Mouse (Mus musculus): ENCODE measurements around the gene Stk39. TPM values are rescaled to one million over a fixed set of nuclear protein-coding genes. Genes with fewer than 3 reads are reported as not detected.

Stk39 gene
- polyA plus RNA-seq, 1 experiment from 2014 or later, result 77.2 TPM

DNA sequence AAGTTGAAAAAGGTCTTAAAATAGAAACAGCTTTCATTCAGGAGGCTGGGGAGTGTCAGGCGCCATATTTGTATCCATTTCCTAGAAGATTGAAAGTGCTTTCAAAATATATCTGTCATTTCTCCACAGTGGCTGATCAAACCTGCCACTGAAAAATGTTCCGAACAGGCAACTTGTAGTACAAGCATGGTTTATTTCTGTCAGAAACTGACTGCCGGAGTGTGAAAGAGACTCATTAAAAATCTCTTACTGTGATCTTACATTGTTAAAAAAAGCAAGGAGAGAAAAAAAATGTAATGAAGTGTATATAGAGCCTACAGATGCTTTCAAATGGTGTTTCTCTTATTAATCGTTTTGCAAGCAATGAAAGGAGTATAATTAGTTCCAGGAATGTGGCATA, 165.5 kb downstream of the Stk39 start:
- Histone ChIP-seq H3K4me3 (no peak overlapping the region), H3K27ac (ENCODE audit: poor library complexity, severe bottlenecking) (no peak overlapping the region), H3K36me3 (peaks cover 57% of the 10 kb centered on the region), H3K4me2 (no peak overlapping the region), H3K27me3 (replicated peaks) (no peaks in the 10 kb centered on the region), H3K9ac (no peak overlapping the region), H3K4me1 (replicated peaks) (peaks cover 7% of the 10 kb centered on the region), H3K9me3 (replicated peaks) (no peaks in the 10 kb centered on the region)
- no peak for ATAC-seq (ENCODE audit: insufficient number of reproducible peaks, low FRiP score)
- WGBS, result 73% methylated on average over 4 of the region's 4 CpGs

DNA sequence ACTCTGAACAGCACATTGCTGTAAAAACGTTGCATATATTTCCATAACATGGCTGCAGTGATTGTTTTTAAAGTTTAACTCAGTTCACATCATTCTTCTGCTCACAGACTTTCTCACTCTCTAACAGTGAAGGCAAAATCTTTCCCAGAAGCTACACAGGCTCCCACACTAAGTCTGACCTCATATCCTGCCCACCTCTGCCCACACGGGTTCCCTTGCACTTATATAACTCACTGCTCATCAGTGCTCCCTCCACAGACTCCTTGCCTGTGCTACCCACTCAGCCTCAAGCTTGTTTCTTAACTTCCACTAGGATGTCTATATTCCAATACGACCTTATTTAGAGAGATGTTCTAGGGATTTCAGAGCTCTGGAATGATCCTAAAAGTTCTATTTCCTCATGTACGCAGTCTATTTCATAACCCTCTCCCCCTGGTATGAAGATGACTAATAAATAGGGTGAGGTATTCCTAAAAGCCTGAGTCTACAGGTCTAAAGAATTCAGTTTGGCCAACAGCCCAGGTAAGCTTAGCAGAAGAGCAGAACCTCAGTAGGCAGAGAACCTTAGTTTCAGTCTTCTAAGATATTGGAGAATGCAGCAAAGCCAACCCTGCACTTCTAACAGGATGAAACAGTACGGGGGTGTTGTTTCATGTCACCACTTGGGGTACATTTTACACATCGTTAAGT, 167.2 kb downstream of the Stk39 start:
- 85% methylated on average over 6 of the region's 6 CpGs for WGBS
- peaks cover 48% of the 10 kb centered on the region for H3K36me3 ChIP-seq
- ATAC-seq (ENCODE audit: insufficient number of reproducible peaks, low FRiP score), result no peak

GRCm38 (mm10) chr2:68301811-68302542, 170.1 kb downstream of the Stk39 start:
- no peak overlapping the region for H3K4me3 ChIP-seq
- peaks cover 8% of the 10 kb centered on the region for H3K4me1 ChIP-seq (replicated peaks)
- 56% methylated on average over 4 of the region's 4 CpGs for WGBS
- no peak for ATAC-seq (ENCODE audit: insufficient number of reproducible peaks, low FRiP score)
- no peaks in the 10 kb centered on the region for H3K27me3 ChIP-seq (replicated peaks)
- no peak overlapping the region for H3K9ac ChIP-seq
- H3K9me3 ChIP-seq (replicated peaks), result no peaks in the 10 kb centered on the region
- H3K36me3 ChIP-seq, result peaks cover 50% of the 10 kb centered on the region
- no peak overlapping the region for H3K4me2 ChIP-seq
- H3K27ac ChIP-seq (ENCODE audit: poor library complexity, severe bottlenecking), result peak overlapping the region; percentile 34; the same call in 1 of the 2 replicates

More for the DNA sequence above, 167.2 kb downstream of the Stk39 start:
- no peak overlapping the region for H3K9ac ChIP-seq
- no peaks in the 10 kb centered on the region for H3K27me3 ChIP-seq (replicated peaks)
- H3K4me1 ChIP-seq (replicated peaks), result peaks cover 8% of the 10 kb centered on the region
- H3K4me3 ChIP-seq, result no peak overlapping the region
- no peak overlapping the region for H3K27ac ChIP-seq (ENCODE audit: poor library complexity, severe bottlenecking)
- no peaks in the 10 kb centered on the region for H3K9me3 ChIP-seq (replicated peaks)
- no peak overlapping the region for H3K4me2 ChIP-seq

GRCm38 (mm10) chr2:68298356-68298755, 173.7 kb downstream of the Stk39 start:
- H3K4me1 ChIP-seq (replicated peaks), result peaks cover 8% of the 10 kb centered on the region
- H3K4me3 ChIP-seq, result no peak overlapping the region
- H3K9me3 ChIP-seq (replicated peaks), result no peaks in the 10 kb centered on the region
- H3K27me3 ChIP-seq (replicated peaks), result no peaks in the 10 kb centered on the region
- H3K9ac ChIP-seq, result no peak overlapping the region
- no peak overlapping the region for H3K27ac ChIP-seq (ENCODE audit: poor library complexity, severe bottlenecking)
- WGBS, result 93% methylated on average over 3 of the region's 3 CpGs
- ATAC-seq (ENCODE audit: insufficient number of reproducible peaks, low FRiP score), result no peak
- no peak overlapping the region for H3K4me2 ChIP-seq
- peaks cover 45% of the 10 kb centered on the region for H3K36me3 ChIP-seq

- Histone ChIP-seq H3K4me1 (replicated peaks) (peaks cover 8% of the 10 kb centered on the region), H3K9ac (no peak overlapping the region), H3K4me2 (no peak overlapping the region), H3K9me3 (replicated peaks) (no peaks in the 10 kb centered on the region), H3K36me3 (peaks cover 43% of the 10 kb centered on the region), H3K4me3 (no peak overlapping the region), H3K27ac (ENCODE audit: poor library complexity, severe bottlenecking) (no peak overlapping the region), H3K27me3 (replicated peaks) (no peaks in the 10 kb centered on the region)
- 88% methylated on average over 2 of the region's 2 CpGs for WGBS
- no peak for ATAC-seq (ENCODE audit: insufficient number of reproducible peaks, low FRiP score)
These were observed 174.1 kb downstream of the Stk39 start for GRCm38 (mm10) chr2:68297955-68298354.

DNA sequence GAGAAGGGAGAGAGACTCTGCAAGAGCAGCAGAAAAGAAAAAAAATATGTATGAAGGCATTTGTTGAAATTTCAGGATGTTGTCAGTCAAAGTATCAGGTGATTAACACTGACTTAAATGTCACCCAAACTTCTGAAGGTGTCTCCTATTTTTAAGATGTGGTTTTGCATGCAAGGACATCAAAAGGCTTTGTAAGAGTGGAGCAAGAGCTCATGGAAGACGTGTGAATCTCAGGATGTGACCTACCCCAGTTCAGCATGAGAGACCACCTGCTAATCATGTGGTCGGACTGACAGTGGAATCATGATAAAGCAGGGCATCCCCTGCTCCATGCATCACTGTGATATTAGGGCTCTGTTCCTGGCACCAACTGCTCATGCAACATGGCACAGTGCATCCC, 175.3 kb downstream of the Stk39 start:
- WGBS, result 76% methylated on average over 2 of the region's 2 CpGs
- peaks cover 38% of the 10 kb centered on the region for H3K36me3 ChIP-seq
- no peak for ATAC-seq (ENCODE audit: insufficient number of reproducible peaks, low FRiP score)

GRCm38 (mm10) chr2:68292539-68293320, 179.3 kb downstream of the Stk39 start:
- Histone ChIP-seq H3K4me1 (replicated peaks) (peaks cover 14% of the 10 kb centered on the region), H3K4me2 (no peak overlapping the region), H3K9me3 (replicated peaks) (no peaks in the 10 kb centered on the region), H3K36me3 (peaks cover 21% of the 10 kb centered on the region), H3K27me3 (replicated peaks) (no peaks in the 10 kb centered on the region), H3K4me3 (no peak overlapping the region), H3K9ac (no peak overlapping the region), H3K27ac (ENCODE audit: poor library complexity, severe bottlenecking) (no peak overlapping the region)
- ATAC-seq (ENCODE audit: insufficient number of reproducible peaks, low FRiP score), result no peak
- 73% methylated on average over 16 of the region's 16 CpGs for WGBS

More for the DNA sequence above, 175.3 kb downstream of the Stk39 start:
- H3K9me3 ChIP-seq (replicated peaks), result no peaks in the 10 kb centered on the region
- no peak overlapping the region for H3K4me2 ChIP-seq
- peaks cover 3% of the 10 kb centered on the region for H3K4me1 ChIP-seq (replicated peaks)
- H3K9ac ChIP-seq, result no peak overlapping the region
- H3K4me3 ChIP-seq, result no peak overlapping the region
- no peaks in the 10 kb centered on the region for H3K27me3 ChIP-seq (replicated peaks)
- H3K27ac ChIP-seq (ENCODE audit: poor library complexity, severe bottlenecking), result no peak overlapping the region

- ATAC-seq (ENCODE audit: insufficient number of reproducible peaks, low FRiP score), result no peak
- H3K9me3 ChIP-seq (replicated peaks), result no peaks in the 10 kb centered on the region
- peaks cover 16% of the 10 kb centered on the region for H3K36me3 ChIP-seq
- no peak overlapping the region for H3K4me2 ChIP-seq
- WGBS, result 59% methylated on average over 5 of the region's 5 CpGs
- H3K4me3 ChIP-seq, result no peak overlapping the region
- H3K27me3 ChIP-seq (replicated peaks), result no peaks in the 10 kb centered on the region
- H3K27ac ChIP-seq (ENCODE audit: poor library complexity, severe bottlenecking), result no peak overlapping the region
- H3K4me1 ChIP-seq (replicated peaks), result peaks cover 14% of the 10 kb centered on the region
- no peak overlapping the region for H3K9ac ChIP-seq
These were observed 180.2 kb downstream of the Stk39 start for GRCm38 (mm10) chr2:68291895-68292294.

GRCm38 (mm10) chr2:68289961-68290360, 182.1 kb downstream of the Stk39 start:
- no peaks in the 10 kb centered on the region for H3K27me3 ChIP-seq (replicated peaks)
- H3K9me3 ChIP-seq (replicated peaks), result no peaks in the 10 kb centered on the region
- peaks cover 14% of the 10 kb centered on the region for H3K4me1 ChIP-seq (replicated peaks)
- H3K36me3 ChIP-seq, result peaks cover 8% of the 10 kb centered on the region
- no peak overlapping the region for H3K9ac ChIP-seq
- H3K4me2 ChIP-seq, result no peak overlapping the region
- H3K27ac ChIP-seq (ENCODE audit: poor library complexity, severe bottlenecking), result peak overlapping the region; percentile 28
- no peak overlapping the region for H3K4me3 ChIP-seq
- WGBS, result 21% methylated on average over 4 of the region's 4 CpGs
- ATAC-seq (ENCODE audit: insufficient number of reproducible peaks, low FRiP score), result peak; percentile 64; the same call in 1 of the 2 replicates

DNA sequence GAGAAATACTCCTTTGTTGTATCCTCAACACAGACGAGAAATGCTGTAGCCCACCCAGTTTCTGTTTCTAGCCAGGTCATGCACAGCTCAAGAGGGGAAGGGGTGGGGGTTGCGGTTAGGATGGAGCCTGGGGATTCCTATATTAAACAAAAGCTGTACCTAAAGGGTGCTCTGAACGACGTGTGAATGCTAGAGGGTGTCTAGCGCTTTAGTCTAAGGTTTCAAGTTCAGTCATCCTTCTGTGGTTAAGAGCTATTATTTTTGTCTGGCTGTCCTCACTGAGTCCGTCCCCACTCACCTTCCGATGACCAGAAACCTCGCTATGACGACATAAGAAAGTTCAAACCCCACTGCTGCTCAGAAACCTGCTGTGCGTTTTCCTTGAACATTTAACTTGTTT, 182.9 kb downstream of the Stk39 start:
- peaks cover 11% of the 10 kb centered on the region for H3K36me3 ChIP-seq
- H3K4me2 ChIP-seq, result no peak overlapping the region
- no peaks in the 10 kb centered on the region for H3K9me3 ChIP-seq (replicated peaks)
- H3K27ac ChIP-seq (ENCODE audit: poor library complexity, severe bottlenecking), result no peak overlapping the region
- WGBS, result 79% methylated on average over 10 of the region's 10 CpGs
- no peak for ATAC-seq (ENCODE audit: insufficient number of reproducible peaks, low FRiP score)
- H3K27me3 ChIP-seq (replicated peaks), result no peaks in the 10 kb centered on the region
- H3K4me3 ChIP-seq, result no peak overlapping the region
- peaks cover 14% of the 10 kb centered on the region for H3K4me1 ChIP-seq (replicated peaks)
- H3K9ac ChIP-seq, result no peak overlapping the region

DNA sequence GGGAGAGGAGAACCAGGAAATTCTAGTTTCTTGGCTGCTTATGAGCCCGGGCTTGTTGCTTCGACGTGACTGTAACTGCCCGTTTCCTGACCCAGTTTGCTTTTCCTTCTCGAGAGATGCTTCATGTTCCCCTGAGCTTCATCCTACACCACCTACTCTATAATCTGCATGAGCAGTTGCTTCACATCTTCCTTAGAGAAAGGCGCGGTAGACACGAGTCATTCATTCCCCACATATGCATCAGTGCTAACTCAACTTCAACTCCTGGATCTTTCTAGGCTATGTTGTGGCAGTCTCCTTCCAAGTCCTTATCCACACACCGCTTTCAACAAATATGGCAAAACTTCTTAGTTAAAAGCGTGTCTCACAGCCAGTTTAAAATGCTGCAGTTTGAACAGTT, 184.0 kb downstream of the Stk39 start:
- Histone ChIP-seq H3K27me3 (replicated peaks) (no peaks in the 10 kb centered on the region), H3K9me3 (replicated peaks) (no peaks in the 10 kb centered on the region), H3K36me3 (peaks cover 11% of the 10 kb centered on the region; the same call in 1 of the 2 replicates), H3K4me2 (no peak overlapping the region), H3K27ac (ENCODE audit: poor library complexity, severe bottlenecking) (no peak overlapping the region), H3K9ac (no peak overlapping the region), H3K4me3 (no peak overlapping the region), H3K4me1 (replicated peaks) (peaks cover 14% of the 10 kb centered on the region)
- no peak for ATAC-seq (ENCODE audit: insufficient number of reproducible peaks, low FRiP score)
- 82% methylated on average over 10 of the region's 10 CpGs for WGBS

All from heart, embryonic 12.5 days (tissue).